ENCODE assay signal across 25 mouse cellular contexts in genomic region chr4:125709716-125710115, GRCm38 (mm10).
DNase-seq lines count a peak whose midpoint lies in the region; ATAC-seq lines count a peak whose summit lies in the region.
"Had no signal": no experiment of that assay in that cellular context is flagged by ENCODE, and none has a peak within 500 bp of the region (broad histone marks: within the 10 kb centered on the region; RNA-seq: fewer than 3 reads in every experiment).

No protein-coding gene starts in this region.

- no peak overlapping the region for H3K9ac ChIP-seq in heart, embryonic 16.5 days (ENCODE audit: low read length)
- no peak overlapping the region for H3K9ac ChIP-seq in hindbrain, embryonic 11.5 days (ENCODE audit: low read depth, low read length)
- H3K9ac ChIP-seq: embryonic facial prominence, embryonic 13.5 days; embryonic facial prominence, embryonic 15.5 days; forebrain, embryonic 12.5 days had no signal

- intact Hi-C loops in heart, postnatal 36 days (cut with DNase I), result no loop called here
- intact Hi-C loops in heart, postnatal 10 days (cut with DNase I), result loop anchor here (10.0 kb wide), 1 partner anchor 215 kb away; the partner anchor contains the start of gene Grik3

- DNase-seq in heart, postnatal 36 days, result no peak
- DNase-seq in heart, postnatal 10 days, result peak; percentile 3 to 18
- DNase-seq in heart, adult 8-10 months (ENCODE audit: low spot score), result no peak
- no peak for DNase-seq in hindbrain, embryonic 10.5 days (ENCODE audit: low spot score)
- DNase-seq in hindbrain, embryonic 11.5 days (ENCODE audit: low spot score), result no peak
- DNase-seq in adrenal gland, adult 8-10 months, result no peak
- DNase-seq: adrenal gland, postnatal 10 days; adrenal gland, postnatal 25 days; cerebellum, adult 11 months; cerebellum, adult 18-20 months; cerebellum, adult 8-10 months; cerebellum, adult 9-11 months; cerebellum, postnatal 14 days; cerebellum, postnatal 36 days; embryo, embryonic 11 days had no signal

- no peaks in the 10 kb centered on the region for H3K36me3 ChIP-seq in heart, embryonic 16.5 days (ENCODE audit: control insufficient read depth, insufficient read depth)
- peaks cover 20% of the 10 kb centered on the region for H3K36me3 ChIP-seq in hindbrain, embryonic 10.5 days
- no peaks in the 10 kb centered on the region for H3K36me3 ChIP-seq in hindbrain, embryonic 11.5 days (ENCODE audit: control insufficient read depth, insufficient read depth, low read length)
- H3K36me3 ChIP-seq: embryonic facial prominence, embryonic 13.5 days; embryonic facial prominence, embryonic 15.5 days; forebrain, embryonic 10.5 days had no signal

- no peaks in the 10 kb centered on the region for H3K27me3 ChIP-seq in heart, embryonic 16.5 days (ENCODE audit: control insufficient read depth, insufficient read depth, low read length)
- no peaks in the 10 kb centered on the region for H3K27me3 ChIP-seq in hindbrain, embryonic 10.5 days (ENCODE audit: insufficient read depth, poor library complexity, severe bottlenecking)
- H3K27me3 ChIP-seq in hindbrain, embryonic 11.5 days (ENCODE audit: control insufficient read depth, insufficient read depth, low read length), result no peaks in the 10 kb centered on the region
- H3K27me3 ChIP-seq: embryonic facial prominence, embryonic 13.5 days; embryonic facial prominence, embryonic 15.5 days had no signal

- H3K27ac ChIP-seq in heart, embryonic 16.5 days (ENCODE audit: low read length), result no peak overlapping the region
- peak overlapping the region; percentile 46; the same call in 1 of the 2 replicates for H3K27ac ChIP-seq in hindbrain, embryonic 10.5 days
- H3K27ac ChIP-seq in hindbrain, embryonic 11.5 days (ENCODE audit: low read depth, low read length), result no peak overlapping the region
- H3K27ac ChIP-seq: embryonic facial prominence, embryonic 13.5 days; embryonic facial prominence, embryonic 15.5 days; forebrain, embryonic 10.5 days; forebrain, embryonic 12.5 days had no signal

- H3K4me1 ChIP-seq in heart, embryonic 16.5 days (ENCODE audit: control insufficient read depth, insufficient read depth, low read length), result 0 out of 2 replicates have a peak, but pooled peaks cover 2% of the 10 kb centered on the region
- H3K4me1 ChIP-seq in hindbrain, embryonic 10.5 days (replicated peaks), result no peaks in the 10 kb centered on the region
- H3K4me1 ChIP-seq in hindbrain, embryonic 11.5 days (replicated peaks; ENCODE audit: control insufficient read depth, insufficient read depth, low read length), result no peaks in the 10 kb centered on the region

- no peak overlapping the region for H3K4me2 ChIP-seq in heart, embryonic 16.5 days (ENCODE audit: low read depth, low read length)
- no peak overlapping the region for H3K4me2 ChIP-seq in hindbrain, embryonic 11.5 days (replicated peaks; ENCODE audit: low read depth, low read length)
- H3K4me2 ChIP-seq: embryonic facial prominence, embryonic 13.5 days; embryonic facial prominence, embryonic 15.5 days; forebrain, embryonic 12.5 days had no signal

- no peaks in the 10 kb centered on the region for H3K9me3 ChIP-seq in heart, embryonic 16.5 days (replicated peaks; ENCODE audit: control insufficient read depth, low read length)
- no peaks in the 10 kb centered on the region for H3K9me3 ChIP-seq in hindbrain, embryonic 10.5 days
- no peaks in the 10 kb centered on the region for H3K9me3 ChIP-seq in hindbrain, embryonic 11.5 days (ENCODE audit: control insufficient read depth, low read length)
- H3K9me3 ChIP-seq: embryonic facial prominence, embryonic 13.5 days; embryonic facial prominence, embryonic 15.5 days; forebrain, embryonic 10.5 days; forebrain, embryonic 12.5 days had no signal

- no peak overlapping the region for H3K4me3 ChIP-seq in heart, embryonic 16.5 days (ENCODE audit: low read length)
- no peak overlapping the region for H3K4me3 ChIP-seq in hindbrain, embryonic 10.5 days
- H3K4me3 ChIP-seq in hindbrain, embryonic 11.5 days (ENCODE audit: low read depth, low read length), result no peak overlapping the region
- H3K4me3 ChIP-seq: embryonic facial prominence, embryonic 13.5 days; embryonic facial prominence, embryonic 15.5 days; erythroblast, embryonic 14.5 days; forebrain, embryonic 10.5 days; forebrain, embryonic 12.5 days had no signal

- WGBS in heart, embryonic 16.5 days, result 50% methylated on average over 10 of the region's 10 CpGs
- WGBS in hindbrain, embryonic 10.5 days, result 87% methylated on average over 10 of the region's 10 CpGs
- 80% methylated on average over 10 of the region's 10 CpGs for WGBS in hindbrain, embryonic 11.5 days

- ATAC-seq in heart, embryonic 16.5 days (replicated peaks; ENCODE audit: extremely low read depth, insufficient read depth, low FRiP score), result peak; percentile 67
- ATAC-seq in hindbrain, embryonic 11.5 days (ENCODE audit: low FRiP score), result no peak
- ATAC-seq: activated CD4-positive, CD25-positive, alpha-beta regulatory T cell, adult 4 months; forebrain, embryonic 14.5 days; forebrain, embryonic 16.5 days; Patski had no signal

Comparison
In these comparisons a context has a peak if more than half of its experiments do, and no peak if none do; other contexts are left out.
1. DNase-seq: peak in heart, postnatal 10 days (2 of 2); none in heart, postnatal 36 days (0 of 2), heart, adult 8-10 months (single experiment), hindbrain, embryonic 10.5 days (single experiment), hindbrain, embryonic 11.5 days (single experiment) and adrenal gland, adult 8-10 months (single experiment).